Mouse (Mus musculus) 416B (cell line): Measurements from ENCODE around the gene Sox9.

Experiments
- DNase-seq: peaks from one replicate; pipeline ENCODE4 v3.0.0; 2011; ENCODE audit warnings: low read depth

Sox9 gene

GRCm38 (mm10) chr11:112781994-112782356 lies at the start of gene Sox9:
Gene Sox9 (plus strand): TSS chr11:112782224.
- DNase-seq: no peak

GRCm38 (mm10) chr11:112732401-112732800 lies 49.6 kb upstream of the Sox9 start:
- no peak for DNase-seq

- DNase-seq: no peak
Observed at GRCm38 (mm10) chr11:112737071-112737470, 45.0 kb upstream of the Sox9 start.

GRCm38 (mm10) chr11:112739681-112740080 lies 42.3 kb upstream of the Sox9 start:
- DNase-seq: no peak

- DNase-seq: no peak
Observed at GRCm38 (mm10) chr11:112756516-112756915, 25.5 kb upstream of the Sox9 start.

GRCm38 (mm10) chr11:112758056-112758455 lies 24.0 kb upstream of the Sox9 start:
- DNase-seq: no peak

- no peak for DNase-seq
Observed at GRCm38 (mm10) chr11:112766956-112767355, 15.1 kb upstream of the Sox9 start.

- DNase-seq: no peak
Observed at GRCm38 (mm10) chr11:112767531-112768041, 14.4 kb upstream of the Sox9 start.

- no peak for DNase-seq
Observed at GRCm38 (mm10) chr11:112772791-112773355, 9.2 kb upstream of the Sox9 start.

GRCm38 (mm10) chr11:112779762-112780161 lies 2.3 kb upstream of the Sox9 start:
- no peak for DNase-seq

GRCm38 (mm10) chr11:112780394-112780920 lies 1.6 kb upstream of the Sox9 start:
- no peak for DNase-seq

- no peak for DNase-seq
Observed at GRCm38 (mm10) chr11:112781035-112781911, 751 bp upstream of the Sox9 start.

- no peak for DNase-seq
Observed at GRCm38 (mm10) chr11:112782357-112783121, 515 bp downstream of the Sox9 start.

GRCm38 (mm10) chr11:112783401-112784346 lies 1.6 kb downstream of the Sox9 start:
- DNase-seq: no peak

GRCm38 (mm10) chr11:112784347-112784902 lies 2.4 kb downstream of the Sox9 start:
- DNase-seq: no peak

- DNase-seq: no peak
Observed at GRCm38 (mm10) chr11:112784903-112785381, 2.9 kb downstream of the Sox9 start.

GRCm38 (mm10) chr11:112785581-112785980 lies 3.6 kb downstream of the Sox9 start:
- no peak for DNase-seq

- no peak for DNase-seq
Observed at GRCm38 (mm10) chr11:112786427-112786826, 4.4 kb downstream of the Sox9 start.

- no peak for DNase-seq
Observed at GRCm38 (mm10) chr11:112788296-112788695, 6.3 kb downstream of the Sox9 start.

GRCm38 (mm10) chr11:112796379-112796778 lies 14.4 kb downstream of the Sox9 start:
- DNase-seq: no peak
